Mouse (Mus musculus) liver, embryonic 12.5 days (tissue): Measurements from ENCODE around the gene Kcnk10. TPM values are rescaled to one million over a fixed set of nuclear protein-coding genes. Genes with fewer than 3 reads are reported as not detected.
A peak's percentile ranks its signal among the peaks of the same experiment; 100 is the strongest.
"Not testable (repeated sequence)": the region's sequence is repeated elsewhere in the genome, so short reads cannot be mapped to it uniquely, and the experiment has no call there.

Source experiments
- ATAC-seq: fragments of 200-750 bp; cut with Nextera tagmentation; 2 replicates; pipeline ENCODE4 v1.8.0; 2017; ENCODE audit warnings: moderate number of reproducible peaks, mild to moderate bottlenecking, moderate library complexity
- H3K27ac ChIP-seq: fragments of 300-500 bp; sonication (generic); 2 replicates; pipeline ENCODE4 v1.5.1; 2016; ENCODE audit warnings: mild to moderate bottlenecking
- H3K27me3 ChIP-seq: fragments of 300-500 bp; sonication (generic); replicated peaks from 2 replicates; pipeline ENCODE4 v1.6.1; 2016; ENCODE audit warnings: mild to moderate bottlenecking, moderate library complexity
- H3K36me3 ChIP-seq: fragments of 300-500 bp; sonication (generic); 2 replicates; pipeline ENCODE4 v1.6.1; 2016; ENCODE audit warnings: mild to moderate bottlenecking, moderate library complexity
- H3K4me1 ChIP-seq: fragments of 300-500 bp; sonication (generic); 2 replicates; pipeline ENCODE4 v1.6.1; 2016
- H3K4me2 ChIP-seq: fragments of 300-500 bp; sonication (generic); 2 replicates; pipeline ENCODE4 v1.6.1; 2016; ENCODE audit warnings: mild to moderate bottlenecking, moderate library complexity
- H3K4me3 ChIP-seq: fragments of 300-500 bp; sonication (generic); 2 replicates; pipeline ENCODE4 v1.5.1; 2016; ENCODE audit warnings: mild to moderate bottlenecking, moderate library complexity
- H3K9ac ChIP-seq: fragments of 300-500 bp; sonication (generic); 2 replicates; pipeline ENCODE4 v1.6.1; 2016; ENCODE audit warnings: mild to moderate bottlenecking, moderate library complexity
- H3K9me3 ChIP-seq: fragments of 300-500 bp; sonication (generic); replicated peaks from 2 replicates; pipeline ENCODE4 v1.6.1; 2016; ENCODE audit warnings: mild to moderate bottlenecking, moderate library complexity
- WGBS: fragments of 180-500 bp; shearing (Covaris S2); methylation state at CpG from one replicate; pipeline ENCODE4 v1.1.7; 2016; ENCODE audit not compliant: insufficient replicate concordance; 5-methylcytosine and 5-hydroxymethylcytosine counted together
- polyA plus RNA-seq: library from polyadenylated mRNA; unstranded; fragments of >200 nt; fragmentation: Nextera tagmentation; extraction: Ambion mirVana; gene quantifications from 2 replicates; pipeline ENCODE4 v1.2.1, GENCODE M21; 2016

The Kcnk10 gene
- not detected in 2 replicates for polyA plus RNA-seq

GRCm38 (mm10) chr12:98577861-98578360 lies at the start of gene Kcnk10:
Kcnk10 (minus strand) TSS chr12:98578310.
- peaks cover 60% of the 10 kb centered on the region for H3K27me3 ChIP-seq
- no peak within 1 kb of the TSS for H3K4me2 ChIP-seq
- H3K36me3 ChIP-seq = no peaks in the 10 kb centered on the region
- no peak within 1 kb of the TSS for H3K4me3 ChIP-seq
- 2% methylated on average over 22 of the region's 22 CpGs for WGBS
- ATAC-seq = no peak
- no peak within 1 kb of the TSS for H3K27ac ChIP-seq
- 0 out of 2 replicates have a peak, but pooled peaks cover 3% of the 10 kb centered on the region for H3K4me1 ChIP-seq
- no peak within 1 kb of the TSS for H3K9ac ChIP-seq
- H3K9me3 ChIP-seq = no peaks in the 10 kb centered on the region

GRCm38 (mm10) chr12:98627392-98628259 lies 49.5 kb upstream of the Kcnk10 start, which contains the start of gene Spata7:
Spata7 (plus strand) TSS chr12:98628157.
- ATAC-seq = peak; percentile 97
- Histone ChIP-seq H3K4me3 (peak within 1 kb of the TSS; percentile 78), H3K9me3 (no peaks in the 10 kb centered on the region), H3K4me1 (peaks cover 7% of the 10 kb centered on the region), H3K27ac (no peak within 1 kb of the TSS), H3K27me3 (no peaks in the 10 kb centered on the region), H3K9ac (peak within 1 kb of the TSS; percentile 65), H3K4me2 (peak within 1 kb of the TSS; percentile 83), H3K36me3 (no peaks in the 10 kb centered on the region)
- WGBS = 4% methylated on average over 32 of the region's 32 CpGs

GRCm38 (mm10) chr12:98623266-98623665 lies 45.2 kb upstream of the Kcnk10 start:
- H3K9ac ChIP-seq, H3K4me2 ChIP-seq, H3K36me3 ChIP-seq, H3K4me3 ChIP-seq, H3K4me1 ChIP-seq, H3K27ac ChIP-seq, H3K9me3 ChIP-seq, H3K27me3 ChIP-seq, ATAC-seq: not testable (repeated sequence)
- 71% methylated on average over 10 of the region's 10 CpGs for WGBS

- not testable (repeated sequence) for H3K4me1 ChIP-seq, H3K4me2 ChIP-seq, H3K9ac ChIP-seq, H3K27me3 ChIP-seq, H3K4me3 ChIP-seq, H3K36me3 ChIP-seq, H3K9me3 ChIP-seq, H3K27ac ChIP-seq, ATAC-seq
- 46% methylated on average over 6 of the region's 6 CpGs for WGBS
Measured at GRCm38 (mm10) chr12:98620922-98621321, 42.8 kb upstream of the Kcnk10 start.

GRCm38 (mm10) chr12:98619496-98619895 lies 41.4 kb upstream of the Kcnk10 start:
- Histone ChIP-seq H3K27me3 (no peaks in the 10 kb centered on the region), H3K9me3 (no peaks in the 10 kb centered on the region), H3K36me3 (no peaks in the 10 kb centered on the region), H3K4me3 (no peak overlapping the region), H3K9ac (no peak overlapping the region), H3K27ac (no peak overlapping the region), H3K4me1 (no peaks in the 10 kb centered on the region), H3K4me2 (no peak overlapping the region)
- no peak for ATAC-seq
- WGBS = 75% methylated on average over 2 of the region's 2 CpGs

GRCm38 (mm10) chr12:98615746-98616145 lies 37.6 kb upstream of the Kcnk10 start:
- Histone ChIP-seq H3K9me3 (no peaks in the 10 kb centered on the region), H3K27me3 (no peaks in the 10 kb centered on the region), H3K36me3 (no peaks in the 10 kb centered on the region), H3K4me1 (no peaks in the 10 kb centered on the region), H3K4me2 (no peak overlapping the region), H3K4me3 (no peak overlapping the region), H3K27ac (no peak overlapping the region), H3K9ac (no peak overlapping the region)
- 63% methylated on average over 5 of the region's 5 CpGs for WGBS
- no peak for ATAC-seq

- H3K9ac ChIP-seq = no peak overlapping the region
- WGBS = 67% methylated on average over 3 of the region's 3 CpGs
- H3K27ac ChIP-seq = no peak overlapping the region
- no peaks in the 10 kb centered on the region for H3K9me3 ChIP-seq
- no peaks in the 10 kb centered on the region for H3K27me3 ChIP-seq
- no peaks in the 10 kb centered on the region for H3K36me3 ChIP-seq
- no peaks in the 10 kb centered on the region for H3K4me1 ChIP-seq
- ATAC-seq = no peak
- H3K4me3 ChIP-seq = no peak overlapping the region
- H3K4me2 ChIP-seq = no peak overlapping the region
Measured at GRCm38 (mm10) chr12:98614910-98615508, 36.9 kb upstream of the Kcnk10 start.

- no peak overlapping the region for H3K4me3 ChIP-seq
- WGBS = 51% methylated on average over 3 of the region's 3 CpGs
- no peak for ATAC-seq
- no peaks in the 10 kb centered on the region for H3K4me1 ChIP-seq
- H3K9ac ChIP-seq = no peak overlapping the region
- no peak overlapping the region for H3K4me2 ChIP-seq
- H3K36me3 ChIP-seq = no peaks in the 10 kb centered on the region
- H3K27me3 ChIP-seq = no peaks in the 10 kb centered on the region
- H3K9me3 ChIP-seq = no peaks in the 10 kb centered on the region
- H3K27ac ChIP-seq = no peak overlapping the region
Measured at GRCm38 (mm10) chr12:98610341-98610740, 32.2 kb upstream of the Kcnk10 start.

GRCm38 (mm10) chr12:98606595-98607290 lies 28.6 kb upstream of the Kcnk10 start:
- WGBS = 47% methylated on average over 5 of the region's 5 CpGs
- ATAC-seq = no peak
- no peaks in the 10 kb centered on the region for H3K36me3 ChIP-seq

GRCm38 (mm10) chr12:98605264-98605663 lies 27.2 kb upstream of the Kcnk10 start:
- Histone ChIP-seq H3K27me3 (no peaks in the 10 kb centered on the region), H3K4me1 (no peaks in the 10 kb centered on the region), H3K9me3 (no peaks in the 10 kb centered on the region), H3K36me3 (no peaks in the 10 kb centered on the region), H3K9ac (no peak overlapping the region), H3K27ac (no peak overlapping the region), H3K4me2 (no peak overlapping the region), H3K4me3 (no peak overlapping the region)
- ATAC-seq = no peak
- 58% methylated on average over 1 of the region's 1 CpGs for WGBS

More at GRCm38 (mm10) chr12:98606595-98607290, 28.6 kb upstream of the Kcnk10 start:
- no peak overlapping the region for H3K4me3 ChIP-seq
- H3K27me3 ChIP-seq = no peaks in the 10 kb centered on the region
- H3K9ac ChIP-seq = no peak overlapping the region
- no peaks in the 10 kb centered on the region for H3K9me3 ChIP-seq
- no peak overlapping the region for H3K4me2 ChIP-seq
- H3K27ac ChIP-seq = no peak overlapping the region
- H3K4me1 ChIP-seq = no peaks in the 10 kb centered on the region

GRCm38 (mm10) chr12:98602114-98602513 lies 24.0 kb upstream of the Kcnk10 start:
- no peaks in the 10 kb centered on the region for H3K36me3 ChIP-seq
- WGBS = 6% methylated on average over 6 of the region's 6 CpGs
- H3K27me3 ChIP-seq = no peaks in the 10 kb centered on the region
- no peak overlapping the region for H3K9ac ChIP-seq
- H3K27ac ChIP-seq = no peak overlapping the region
- H3K4me3 ChIP-seq = no peak overlapping the region
- no peak overlapping the region for H3K4me2 ChIP-seq
- no peaks in the 10 kb centered on the region for H3K9me3 ChIP-seq
- ATAC-seq = no peak
- H3K4me1 ChIP-seq = no peaks in the 10 kb centered on the region

- Histone ChIP-seq H3K27ac (no peak overlapping the region), H3K4me2 (no peak overlapping the region), H3K36me3 (no peaks in the 10 kb centered on the region), H3K4me3 (no peak overlapping the region), H3K4me1 (no peaks in the 10 kb centered on the region), H3K9ac (no peak overlapping the region), H3K27me3 (no peaks in the 10 kb centered on the region), H3K9me3 (no peaks in the 10 kb centered on the region)
- ATAC-seq = no peak
- 61% methylated on average over 5 of the region's 5 CpGs for WGBS
Measured at GRCm38 (mm10) chr12:98600861-98601260, 22.8 kb upstream of the Kcnk10 start.
